Mouse (Mus musculus): Measurements from ENCODE around the gene Nek5. TPM values are rescaled to one million over a fixed set of nuclear protein-coding genes. Genes with fewer than 3 reads are reported as not detected.

The Nek5 gene
- polyA plus RNA-seq, 1 experiment from 2014 or later = 1.0 TPM

DNA sequence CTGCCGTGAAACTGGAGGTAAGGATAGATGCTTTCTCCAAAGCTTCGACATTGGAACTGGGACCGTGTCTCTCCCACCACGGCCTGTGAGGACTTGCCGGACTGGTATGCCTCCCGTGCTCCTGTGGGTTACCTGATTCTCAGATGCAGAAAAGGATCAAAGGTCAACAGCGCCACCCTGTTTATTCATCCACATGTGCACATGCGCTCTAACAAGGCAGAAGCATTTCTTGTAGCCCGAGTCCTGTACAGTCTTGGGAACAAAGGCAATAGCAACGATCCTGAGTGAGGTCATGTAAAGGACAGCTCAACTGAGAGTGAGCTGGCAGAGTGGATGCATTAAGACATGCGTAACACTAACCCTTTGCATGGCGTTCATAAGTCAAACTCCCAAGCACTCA, 7.2 kb upstream of the Nek5 start:
- Histone ChIP-seq H3K4me2 (ENCODE audit: low read length) (no peak overlapping the region), H3K4me1 (ENCODE audit: control insufficient read depth, insufficient read depth, low read length) (no peaks in the 10 kb centered on the region), H3K27ac (ENCODE audit: low read length) (no peak overlapping the region), H3K4me3 (ENCODE audit: low read depth, low read length) (no peak overlapping the region), H3K9me3 (replicated peaks; ENCODE audit: control insufficient read depth, low read length, poor library complexity, severe bottlenecking) (no peaks in the 10 kb centered on the region), H3K27me3 (ENCODE audit: control insufficient read depth, insufficient read depth, low read depth, low read length) (no peaks in the 10 kb centered on the region), H3K36me3 (ENCODE audit: control insufficient read depth, insufficient read depth, low read length) (peaks cover 8% of the 10 kb centered on the region; the same call in 1 of the 2 replicates), H3K9ac (ENCODE audit: low read depth, low read length) (no peak overlapping the region)
- 89% methylated on average over 12 of the region's 12 CpGs for WGBS
- no peak for ATAC-seq

DNA sequence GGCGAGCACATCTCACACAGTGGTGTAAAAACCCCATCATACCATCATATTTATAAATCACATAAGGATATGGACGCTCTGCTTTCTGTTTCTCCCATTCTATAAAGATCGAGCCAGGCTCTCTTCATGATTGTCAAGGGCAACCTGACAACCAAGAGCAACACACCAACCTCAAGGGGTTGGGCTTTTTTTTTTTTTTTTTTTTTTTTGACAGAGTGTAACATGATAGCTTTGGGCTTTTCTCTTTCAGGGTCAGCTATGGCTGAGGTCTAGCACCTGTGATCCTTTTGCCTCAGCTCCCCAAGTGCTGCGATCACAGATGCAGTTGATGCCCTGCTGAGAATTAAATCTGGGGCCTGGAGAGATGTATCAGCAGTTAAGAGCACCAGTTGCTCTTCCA, 17.8 kb downstream of the Nek5 start:
- WGBS = 72% methylated on average over 4 of the region's 4 CpGs
- Histone ChIP-seq H3K9ac (ENCODE audit: low read depth, low read length) (no peak overlapping the region), H3K27ac (ENCODE audit: low read length) (no peak overlapping the region), H3K4me2 (ENCODE audit: low read length) (no peak overlapping the region), H3K4me3 (ENCODE audit: low read depth, low read length) (no peak overlapping the region), H3K9me3 (replicated peaks; ENCODE audit: control insufficient read depth, low read length, poor library complexity, severe bottlenecking) (no peaks in the 10 kb centered on the region), H3K36me3 (ENCODE audit: control insufficient read depth, insufficient read depth, low read length) (no peaks in the 10 kb centered on the region), H3K4me1 (ENCODE audit: control insufficient read depth, insufficient read depth, low read length) (no peaks in the 10 kb centered on the region), H3K27me3 (ENCODE audit: control insufficient read depth, insufficient read depth, low read depth, low read length) (no peaks in the 10 kb centered on the region)
- ATAC-seq = no peak

DNA sequence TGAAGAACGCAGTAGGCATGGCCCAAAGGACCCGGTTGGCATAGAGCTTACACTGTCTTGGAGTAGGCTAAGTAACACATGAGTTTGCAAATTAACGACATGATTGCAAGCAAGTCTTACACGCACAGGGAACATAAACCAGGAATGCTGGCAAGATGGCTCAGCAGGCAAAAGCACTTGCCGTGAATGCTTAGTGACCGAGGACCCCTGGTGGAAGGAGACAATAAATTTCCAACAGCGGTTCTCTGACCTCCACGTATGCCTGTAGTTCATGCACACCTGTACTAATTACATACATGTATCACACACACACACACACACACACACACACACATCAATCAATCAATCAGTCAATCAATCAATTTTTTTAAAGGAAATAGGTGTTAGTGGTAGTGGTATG, 33.3 kb downstream of the Nek5 start:
- no peaks in the 10 kb centered on the region for H3K4me1 ChIP-seq (ENCODE audit: control insufficient read depth, insufficient read depth, low read length)
- no peak overlapping the region for H3K9ac ChIP-seq (ENCODE audit: low read depth, low read length)
- no peaks in the 10 kb centered on the region for H3K36me3 ChIP-seq (ENCODE audit: control insufficient read depth, insufficient read depth, low read length)
- H3K4me2 ChIP-seq (ENCODE audit: low read length) = no peak overlapping the region
- H3K27ac ChIP-seq (ENCODE audit: low read length) = no peak overlapping the region
- no peak for ATAC-seq
- no peaks in the 10 kb centered on the region for H3K27me3 ChIP-seq (ENCODE audit: control insufficient read depth, insufficient read depth, low read depth, low read length)
- no peak overlapping the region for H3K4me3 ChIP-seq (ENCODE audit: low read depth, low read length)
- no peaks in the 10 kb centered on the region for H3K9me3 ChIP-seq (replicated peaks; ENCODE audit: control insufficient read depth, low read length, poor library complexity, severe bottlenecking)
- WGBS = 59% methylated on average over 8 of the region's 8 CpGs

DNA sequence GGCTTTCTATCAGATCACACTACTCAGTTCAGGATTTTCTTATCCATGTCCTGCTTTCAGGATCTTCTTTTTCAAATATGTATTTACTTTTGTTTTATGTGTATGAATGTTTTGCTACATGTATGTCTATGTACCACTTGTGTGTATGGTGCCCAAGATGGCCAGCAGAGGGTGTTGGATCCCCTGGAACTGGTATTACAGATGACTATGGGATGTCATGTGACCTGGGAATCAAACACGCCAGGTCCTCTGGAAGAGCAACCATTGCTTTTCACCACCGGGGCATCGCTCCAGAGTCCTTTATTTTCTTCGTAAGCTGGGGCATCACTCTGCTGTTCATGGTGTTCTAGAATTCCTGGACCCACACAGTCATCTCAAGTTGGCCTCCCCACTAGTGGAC, 35.6 kb downstream of the Nek5 start:
- no peaks in the 10 kb centered on the region for H3K27me3 ChIP-seq (ENCODE audit: control insufficient read depth, insufficient read depth, low read depth, low read length)
- no peaks in the 10 kb centered on the region for H3K36me3 ChIP-seq (ENCODE audit: control insufficient read depth, insufficient read depth, low read length)
- WGBS = 89% methylated on average over 4 of the region's 4 CpGs
- H3K4me1 ChIP-seq (ENCODE audit: control insufficient read depth, insufficient read depth, low read length) = no peaks in the 10 kb centered on the region
- ATAC-seq = no peak
- H3K9me3 ChIP-seq (replicated peaks; ENCODE audit: control insufficient read depth, low read length, poor library complexity, severe bottlenecking) = no peaks in the 10 kb centered on the region
- no peak overlapping the region for H3K27ac ChIP-seq (ENCODE audit: low read length)
- no peak overlapping the region for H3K4me3 ChIP-seq (ENCODE audit: low read depth, low read length)
- no peak overlapping the region for H3K9ac ChIP-seq (ENCODE audit: low read depth, low read length)
- no peak overlapping the region for H3K4me2 ChIP-seq (ENCODE audit: low read length)

DNA sequence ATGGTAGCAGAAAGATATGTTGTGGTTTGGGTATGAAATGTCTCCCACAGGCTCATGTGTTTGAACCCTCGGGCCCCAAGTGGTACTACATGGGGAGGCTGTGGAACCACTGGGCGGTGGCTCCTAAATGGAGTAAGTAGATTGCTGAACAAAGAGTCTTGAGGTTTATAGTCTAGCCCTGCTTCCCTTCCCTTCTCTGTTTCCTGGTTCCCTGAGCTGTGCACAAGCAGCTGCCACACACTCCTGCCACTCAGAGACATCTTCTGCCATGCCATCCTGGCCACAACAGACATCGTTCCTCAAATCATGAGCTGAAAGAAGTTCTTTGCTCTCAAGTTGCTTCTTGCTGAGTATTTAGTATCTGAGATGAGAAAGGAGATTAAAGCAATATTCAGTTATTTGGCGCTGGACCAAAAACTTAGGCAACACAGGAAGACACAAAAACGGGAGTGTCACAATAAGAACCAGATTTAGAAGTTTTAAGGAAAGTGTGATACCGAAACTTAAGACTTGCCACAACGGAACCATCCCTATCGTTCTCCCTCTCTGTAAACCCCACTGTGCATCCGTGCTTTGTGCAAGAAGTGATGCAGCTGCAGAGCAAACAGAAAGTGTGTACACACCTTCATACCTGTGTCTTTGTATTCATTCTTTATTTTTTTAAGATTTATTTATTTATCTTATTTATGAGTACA, 45.4 kb downstream of the Nek5 start:
- no peaks in the 10 kb centered on the region for H3K27me3 ChIP-seq (ENCODE audit: control insufficient read depth, insufficient read depth, low read depth, low read length)
- no peaks in the 10 kb centered on the region for H3K9me3 ChIP-seq (replicated peaks; ENCODE audit: control insufficient read depth, low read length, poor library complexity, severe bottlenecking)
- no peaks in the 10 kb centered on the region for H3K4me1 ChIP-seq (ENCODE audit: control insufficient read depth, insufficient read depth, low read length)
- 86% methylated on average over 9 of the region's 9 CpGs for WGBS
- H3K4me3 ChIP-seq (ENCODE audit: low read depth, low read length) = no peak overlapping the region
- H3K4me2 ChIP-seq (ENCODE audit: low read length) = no peak overlapping the region
- no peak overlapping the region for H3K9ac ChIP-seq (ENCODE audit: low read depth, low read length)
- no peak for ATAC-seq
- H3K36me3 ChIP-seq (ENCODE audit: control insufficient read depth, insufficient read depth, low read length) = no peaks in the 10 kb centered on the region
- H3K27ac ChIP-seq (ENCODE audit: low read length) = no peak overlapping the region

- H3K27me3 ChIP-seq (ENCODE audit: control insufficient read depth, insufficient read depth, low read depth, low read length) = 0 out of 2 replicates have a peak, but pooled peaks cover 2% of the 10 kb centered on the region
- 6% methylated on average over 3 of the region's 3 CpGs for WGBS
- no peak for ATAC-seq
- H3K27ac ChIP-seq (ENCODE audit: low read length) = no peak overlapping the region
- H3K36me3 ChIP-seq (ENCODE audit: control insufficient read depth, insufficient read depth, low read length) = peaks cover 17% of the 10 kb centered on the region
- H3K4me2 ChIP-seq (ENCODE audit: low read length) = peak overlapping the region; percentile 93
- H3K9ac ChIP-seq (ENCODE audit: low read depth, low read length) = peak overlapping the region; percentile 32; the same call in 1 of the 2 replicates
- peak overlapping the region; percentile 81 for H3K4me3 ChIP-seq (ENCODE audit: low read depth, low read length)
- no peaks in the 10 kb centered on the region for H3K9me3 ChIP-seq (replicated peaks; ENCODE audit: control insufficient read depth, low read length, poor library complexity, severe bottlenecking)
- H3K4me1 ChIP-seq (ENCODE audit: control insufficient read depth, insufficient read depth, low read length) = peaks cover 7% of the 10 kb centered on the region
Measured at GRCm38 (mm10) chr8:22061126-22061525, 63.7 kb downstream of the Nek5 start.

DNA sequence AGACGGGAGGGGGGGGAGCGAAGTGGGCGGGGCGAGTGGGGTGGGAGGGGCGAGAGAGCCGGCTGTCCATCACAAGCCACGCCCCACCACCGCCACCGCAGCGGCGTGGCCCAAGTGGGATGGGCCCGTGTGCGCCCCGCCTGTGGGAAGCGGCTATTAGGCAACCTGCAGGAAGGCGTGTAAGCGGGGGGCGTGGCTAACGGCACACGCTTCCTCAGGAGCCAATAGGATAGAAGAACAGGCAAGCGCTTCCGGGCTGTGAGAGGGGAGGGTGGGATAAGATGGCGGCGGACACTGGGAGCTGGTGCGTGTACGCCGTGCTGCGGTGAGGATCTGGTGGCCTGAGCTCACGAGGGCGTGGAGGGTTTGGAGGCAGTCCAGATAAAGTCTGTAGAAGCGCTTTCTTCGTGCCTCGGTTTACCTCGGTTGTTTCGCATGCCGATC, 64.4 kb downstream of the Nek5 start, which contains the start of gene Alg11:
TSS of gene Alg11 (plus strand) at position 276 of the 444 bp plus-strand sequence.
- H3K27ac ChIP-seq (ENCODE audit: low read length) = peak within 1 kb of the TSS; percentile 58; the same call in 1 of the 2 replicates

DNA sequence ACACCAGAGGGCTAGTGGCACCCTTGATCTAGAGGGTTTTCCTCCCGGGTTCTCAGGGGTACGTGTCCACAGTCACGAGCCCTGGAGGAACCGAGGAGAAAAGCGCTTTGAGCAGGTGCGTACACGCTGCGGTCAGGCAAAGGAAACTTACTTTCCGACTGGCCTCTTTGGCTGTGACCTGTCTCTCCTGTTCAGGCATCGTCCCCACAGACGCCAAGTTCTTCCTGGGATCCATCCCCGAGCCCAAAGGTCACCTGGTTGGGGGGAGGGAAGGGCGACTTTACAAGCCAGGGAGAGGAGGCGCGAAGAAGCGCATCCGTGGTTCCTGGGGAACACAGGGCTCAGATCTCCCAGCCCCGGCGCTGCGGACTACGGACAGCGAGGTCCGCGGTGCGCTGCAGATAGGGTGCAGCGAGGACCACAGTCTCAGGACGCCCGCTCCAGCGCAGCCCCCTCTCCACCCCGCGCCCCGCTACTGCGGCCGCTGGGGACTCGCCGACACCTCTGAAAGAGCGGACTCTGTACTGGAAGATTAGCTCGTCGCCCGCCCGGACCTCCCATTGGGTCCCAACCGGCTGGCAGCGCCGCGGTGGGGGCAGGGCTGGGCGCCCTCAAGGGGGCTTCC, 64.9 kb downstream of the Nek5 start, which contains the start of gene Atp7b:
TSS of gene Atp7b (minus strand) at position 485 of the 625 bp plus-strand sequence.
- 0 out of 2 replicates have a peak, but pooled peaks cover 2% of the 10 kb centered on the region for H3K27me3 ChIP-seq (ENCODE audit: control insufficient read depth, insufficient read depth, low read depth, low read length)
- peak within 1 kb of the TSS; percentile 81 for H3K4me3 ChIP-seq (ENCODE audit: low read depth, low read length)
- H3K4me1 ChIP-seq (ENCODE audit: control insufficient read depth, insufficient read depth, low read length) = peaks cover 7% of the 10 kb centered on the region
- H3K4me2 ChIP-seq (ENCODE audit: low read length) = peak within 1 kb of the TSS; percentile 93
- peak; percentile 95 for ATAC-seq
- H3K9me3 ChIP-seq (replicated peaks; ENCODE audit: control insufficient read depth, low read length, poor library complexity, severe bottlenecking) = no peaks in the 10 kb centered on the region
- WGBS = under 1% methylated on average over 44 of the region's 46 CpGs
- peak within 1 kb of the TSS; percentile 80 for H3K9ac ChIP-seq (ENCODE audit: low read depth, low read length)
- peaks cover 5% of the 10 kb centered on the region; the same call in 1 of the 2 replicates for H3K36me3 ChIP-seq (ENCODE audit: control insufficient read depth, insufficient read depth, low read length)
- peak within 1 kb of the TSS; percentile 58; the same call in 1 of the 2 replicates for H3K27ac ChIP-seq (ENCODE audit: low read length)

More for the DNA sequence above, 64.4 kb downstream of the Nek5 start, which contains the start of gene Alg11:
- 0 out of 2 replicates have a peak, but pooled peaks cover 2% of the 10 kb centered on the region for H3K27me3 ChIP-seq (ENCODE audit: control insufficient read depth, insufficient read depth, low read depth, low read length)
- peak within 1 kb of the TSS; percentile 81 for H3K4me3 ChIP-seq (ENCODE audit: low read depth, low read length)
- peaks cover 7% of the 10 kb centered on the region for H3K4me1 ChIP-seq (ENCODE audit: control insufficient read depth, insufficient read depth, low read length)
- WGBS = under 1% methylated on average over 35 of the region's 36 CpGs
- H3K9me3 ChIP-seq (replicated peaks; ENCODE audit: control insufficient read depth, low read length, poor library complexity, severe bottlenecking) = no peaks in the 10 kb centered on the region
- H3K9ac ChIP-seq (ENCODE audit: low read depth, low read length) = peak within 1 kb of the TSS; percentile 80
- peaks cover 11% of the 10 kb centered on the region for H3K36me3 ChIP-seq (ENCODE audit: control insufficient read depth, insufficient read depth, low read length)
- peak within 1 kb of the TSS; percentile 93 for H3K4me2 ChIP-seq (ENCODE audit: low read length)
- ATAC-seq = peak; percentile 100

All from midbrain, embryonic 16.5 days (tissue).